Mouse (Mus musculus): ENCODE measurements around the gene Rtel1.

Gene Rtel1

DNA sequence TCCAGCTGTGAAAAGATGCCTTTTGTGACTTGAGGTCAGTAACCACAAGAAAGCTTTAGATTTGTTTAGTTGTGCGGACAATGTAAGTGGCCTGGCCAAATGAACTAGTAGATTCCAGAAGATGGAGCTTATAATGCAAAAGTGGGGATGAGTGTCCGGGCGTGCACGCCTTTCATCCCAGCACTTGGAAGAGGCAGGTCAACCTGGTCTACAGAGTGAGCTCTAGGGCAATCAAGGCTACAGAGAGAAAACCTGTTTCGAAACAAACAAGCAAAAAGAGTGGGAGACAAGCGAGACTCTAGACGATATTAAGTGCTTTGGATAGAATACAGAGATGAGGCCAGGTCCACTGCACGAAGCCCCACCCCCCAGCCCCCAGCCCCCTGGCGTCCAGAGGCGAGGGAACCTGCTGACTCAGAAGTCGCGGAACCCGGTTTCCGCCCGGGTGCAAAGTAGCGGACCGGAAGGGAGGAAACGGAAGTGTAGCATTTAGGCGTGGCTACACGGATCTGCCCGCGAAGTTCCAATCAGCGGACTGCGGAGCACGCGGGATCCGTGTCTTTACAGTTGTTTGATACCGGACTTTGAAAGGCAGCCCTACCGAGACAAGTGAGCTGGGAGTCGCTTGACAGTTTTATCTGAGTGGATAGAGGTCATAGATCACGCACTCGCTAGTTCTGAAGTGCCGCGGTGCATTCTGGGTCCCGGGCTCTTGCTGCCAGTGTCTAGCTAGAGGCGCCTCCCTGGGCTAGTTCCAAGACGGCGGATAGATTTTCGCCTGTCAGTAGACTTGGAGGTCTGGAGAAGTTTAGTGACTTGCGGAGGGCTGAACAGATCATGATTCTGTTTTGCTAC, at the start of gene Rtel1:
TSS of gene Rtel1 (plus strand) at position 492 of the 855 bp plus-strand sequence.
- peak; percentile 69 to 80 for DNase-seq (ENCODE audit: low read depth in 2 of 2, low spot score in 2 of 2)

DNA sequence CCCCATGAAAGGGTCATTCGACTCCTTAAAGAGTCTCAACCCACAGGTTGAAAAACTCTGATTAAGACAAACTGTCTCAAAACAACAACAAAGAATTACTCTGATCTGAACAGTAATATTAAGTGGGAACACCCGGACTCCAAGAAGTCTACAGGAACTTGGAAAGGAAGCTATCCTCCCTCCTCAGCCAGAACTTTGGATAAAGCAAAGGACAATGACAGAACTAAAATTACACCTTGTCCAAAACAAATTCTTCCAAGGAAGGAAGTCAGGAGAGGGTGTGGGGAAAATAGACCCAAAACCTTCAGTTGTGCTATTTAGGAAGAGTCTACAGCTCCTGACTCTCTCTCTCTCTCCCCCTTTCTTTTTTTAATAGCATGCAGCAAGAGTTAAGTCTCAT, 47.4 kb upstream of the Rtel1 start:
- DNase-seq (ENCODE audit: low read depth in 2 of 2, low spot score in 2 of 2) = no peak

DNA sequence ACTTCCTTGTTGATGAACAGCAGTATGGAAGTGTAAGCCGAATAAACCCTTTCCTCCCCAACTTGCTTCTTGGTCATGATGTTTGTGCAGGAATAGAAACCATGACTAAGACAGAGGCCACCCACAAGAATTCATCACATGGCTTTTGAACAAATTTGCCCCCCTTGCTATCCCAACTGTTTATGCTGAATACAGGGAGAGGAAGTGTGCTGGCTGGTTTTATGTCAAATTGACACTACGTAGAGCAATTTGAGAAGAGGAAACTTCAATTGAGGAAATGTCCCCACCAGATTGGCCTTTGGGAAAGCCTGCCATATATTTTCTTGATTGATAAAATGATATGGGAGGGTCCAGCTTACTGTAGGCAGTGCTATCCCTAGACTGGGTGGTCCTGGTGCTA, 45.7 kb upstream of the Rtel1 start:
- no peak for DNase-seq (ENCODE audit: low read depth in 2 of 2, low spot score in 2 of 2)

DNA sequence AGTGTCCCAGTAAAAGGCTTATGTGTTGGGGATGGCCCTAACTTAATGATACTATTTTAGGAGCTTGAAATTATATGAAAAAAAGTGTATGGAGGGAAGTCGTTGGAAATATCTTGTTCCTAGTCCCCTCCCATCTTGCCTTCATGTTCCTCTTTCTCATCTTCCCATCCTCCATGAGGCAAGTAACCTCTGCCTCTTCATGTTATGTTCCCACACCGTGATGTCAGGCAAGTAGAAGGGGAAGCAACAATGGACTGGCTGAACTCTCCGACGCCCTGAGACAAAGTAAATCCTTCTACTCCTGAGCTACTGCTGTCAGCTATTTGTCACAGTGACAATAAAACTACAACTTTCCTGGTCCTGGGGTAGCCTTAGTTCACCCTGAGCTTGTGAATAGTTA, 44.9 kb upstream of the Rtel1 start:
- DNase-seq (ENCODE audit: low read depth in 2 of 2, low spot score in 2 of 2) = no peak

DNA sequence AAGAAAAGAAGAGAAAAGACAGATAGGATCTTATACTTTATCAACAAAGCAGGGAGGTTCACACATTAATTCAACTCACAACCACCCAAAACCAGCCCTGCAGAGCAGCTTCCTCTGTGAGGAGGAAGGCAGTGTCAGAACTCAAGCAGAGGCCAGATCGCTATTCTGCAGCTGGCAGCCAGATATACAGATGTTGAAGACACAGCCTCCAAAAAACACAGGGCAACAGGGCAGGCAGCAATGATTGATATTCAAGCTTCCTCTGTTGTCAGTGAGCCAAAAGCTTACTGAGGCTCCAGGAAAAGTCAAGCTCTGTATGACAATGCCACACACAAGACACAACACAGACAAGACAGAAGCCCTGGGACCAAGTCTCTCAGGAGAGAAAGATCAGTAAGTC, 42.8 kb upstream of the Rtel1 start:
- no peak for DNase-seq (ENCODE audit: low read depth in 2 of 2, low spot score in 2 of 2)

DNA sequence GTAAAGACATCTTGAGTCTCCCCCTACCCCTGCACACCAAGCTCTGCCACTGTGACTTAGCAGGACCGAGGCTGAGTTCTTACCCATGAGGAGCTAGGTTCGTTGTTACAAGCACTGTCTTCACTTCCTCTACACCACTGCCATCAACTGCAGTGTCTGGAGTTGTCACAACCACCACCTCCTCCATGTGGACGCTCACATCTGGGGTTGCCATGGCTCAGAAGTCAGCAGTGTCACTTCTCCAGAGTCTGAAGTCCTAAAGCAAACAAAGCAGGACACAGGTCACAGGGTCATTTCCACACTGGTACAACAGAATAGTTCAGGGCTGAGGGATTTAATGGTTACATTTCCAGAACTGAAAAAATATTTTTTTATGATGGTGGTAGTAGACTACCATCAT, 41.7 kb upstream of the Rtel1 start:
- no peak for DNase-seq (ENCODE audit: low read depth in 2 of 2, low spot score in 2 of 2)

DNA sequence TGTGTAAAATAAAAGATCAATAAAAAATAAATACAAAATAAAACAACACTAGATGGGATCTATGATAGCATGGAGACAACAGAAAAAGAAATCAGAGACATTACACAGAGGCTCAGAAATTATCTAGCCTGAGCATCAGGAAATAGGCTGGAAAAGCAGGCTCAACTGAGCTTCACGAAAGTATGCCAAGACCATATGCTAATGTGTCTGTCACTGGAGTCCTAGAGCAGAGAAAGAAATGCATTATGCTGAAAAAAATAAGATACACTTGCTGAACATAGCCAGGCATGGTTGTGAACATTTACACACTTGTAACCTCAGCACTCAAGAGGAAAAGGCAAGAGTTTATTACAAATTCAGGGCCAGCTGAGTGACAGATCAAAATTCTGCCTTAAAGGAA, 39.6 kb upstream of the Rtel1 start:
- no peak for DNase-seq (ENCODE audit: low read depth in 2 of 2, low spot score in 2 of 2)

DNA sequence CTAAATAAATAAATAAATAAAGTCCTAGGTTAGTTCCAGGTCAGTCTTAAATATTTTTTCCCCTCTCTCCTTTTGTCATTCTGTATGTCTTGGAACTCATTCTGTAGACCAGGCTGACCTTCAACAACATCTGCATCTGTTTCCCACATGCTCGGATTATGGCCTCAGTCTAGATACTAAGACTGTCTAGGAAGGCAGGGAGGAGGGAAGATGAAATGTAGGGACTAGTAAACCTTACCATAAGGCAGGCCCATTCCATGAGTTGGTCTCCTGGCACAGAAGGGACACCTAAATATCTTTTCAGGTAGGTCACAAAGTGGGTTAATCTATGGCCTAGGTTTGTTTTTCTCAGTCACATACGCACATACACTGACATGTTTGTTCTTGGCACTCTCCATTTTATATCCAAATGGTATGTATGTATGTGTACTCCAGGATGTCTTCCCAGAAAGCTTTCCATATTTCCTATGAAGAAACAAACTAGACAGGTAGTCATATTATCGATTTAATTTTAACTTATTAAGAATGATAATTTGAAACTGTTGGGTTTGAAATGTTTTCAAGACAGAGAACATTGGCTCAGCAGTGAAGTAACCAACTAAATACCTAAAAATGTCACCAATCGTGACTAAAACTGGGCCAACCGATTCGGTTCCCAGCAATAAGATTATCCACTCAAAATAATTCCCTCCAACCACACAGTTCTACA, 32.8 kb upstream of the Rtel1 start:
- DNase-seq (ENCODE audit: low read depth in 2 of 2, low spot score in 2 of 2) = no peak

DNA sequence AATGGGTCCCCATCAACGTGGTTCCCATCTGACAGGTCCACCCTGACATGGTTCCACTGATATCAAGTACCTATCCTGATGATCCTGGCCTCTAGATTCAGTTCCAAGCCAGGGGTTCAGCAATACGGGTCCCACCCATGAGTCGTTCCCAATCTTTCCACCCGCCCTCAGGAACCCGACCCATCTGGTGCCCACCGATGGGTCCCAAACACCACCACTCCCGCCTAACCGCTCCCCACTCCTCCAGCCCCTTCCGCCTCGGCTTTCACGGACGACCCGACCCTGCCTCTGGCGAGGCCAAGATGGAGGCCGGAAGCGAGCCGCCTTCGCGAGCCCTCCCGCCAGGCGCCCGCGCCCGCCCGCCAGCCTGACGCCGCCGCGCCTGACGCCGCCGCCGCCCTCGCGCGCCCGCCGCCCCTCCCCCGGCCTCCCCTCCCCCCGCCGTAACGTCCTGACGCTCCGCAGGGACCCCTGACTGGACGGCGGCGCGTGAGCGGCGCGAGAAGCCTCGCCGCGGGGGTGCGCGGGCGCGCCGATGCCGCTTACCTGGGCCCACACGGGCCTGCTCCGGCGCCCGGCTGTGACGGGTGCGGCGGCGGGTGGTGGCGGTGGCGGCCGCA, 32.1 kb upstream of the Rtel1 start:
- DNase-seq (ENCODE audit: low read depth in 2 of 2, low spot score in 2 of 2) = peak; percentile 69 to 71

DNA sequence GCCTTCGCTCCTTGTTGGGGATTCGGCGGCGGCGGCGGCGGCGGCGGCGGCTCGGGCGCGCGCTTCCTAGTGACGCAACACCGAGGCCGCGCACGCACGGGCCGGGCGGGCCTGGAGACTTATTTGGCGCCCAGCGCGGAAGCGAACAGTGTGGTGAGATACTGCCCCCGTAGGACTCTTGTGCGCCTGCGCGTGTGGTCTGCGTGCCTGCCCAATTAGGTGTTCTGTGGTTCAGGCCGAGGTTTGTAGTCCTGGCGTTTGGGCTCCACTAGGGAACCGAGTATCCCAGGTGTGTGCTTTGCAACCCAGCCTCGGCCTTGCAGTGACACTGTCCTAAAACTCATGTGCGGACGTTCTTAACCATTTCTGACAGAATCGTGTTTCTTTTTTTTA, 31.6 kb upstream of the Rtel1 start, which contains the start of gene Gmeb2:
TSS of gene Gmeb2 (minus strand) at position 78 of the 393 bp plus-strand sequence.
- DNase-seq (ENCODE audit: low read depth in 2 of 2, low spot score in 2 of 2) = peak; percentile 90 to 91

DNA sequence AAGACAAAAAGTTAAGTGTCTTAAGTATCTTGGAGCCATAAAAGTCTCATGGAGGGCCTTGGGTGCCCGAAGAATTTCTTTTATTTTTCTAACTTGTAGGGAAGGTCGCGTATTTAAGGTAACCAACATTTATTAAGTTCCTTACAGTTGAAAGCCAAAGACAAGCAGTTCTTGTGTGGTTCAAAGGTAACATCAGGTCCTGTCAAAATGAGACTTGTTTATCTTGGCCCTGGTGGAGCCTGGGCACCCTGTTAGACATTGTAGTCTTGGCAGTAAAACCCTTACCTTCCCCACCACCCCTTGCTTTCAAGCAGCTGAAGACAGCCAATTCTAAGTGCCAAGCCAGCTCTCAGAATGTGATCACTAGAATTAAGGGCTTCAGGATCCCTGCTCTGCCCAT, 30.8 kb upstream of the Rtel1 start:
- no peak for DNase-seq (ENCODE audit: low read depth in 2 of 2, low spot score in 2 of 2)

DNA sequence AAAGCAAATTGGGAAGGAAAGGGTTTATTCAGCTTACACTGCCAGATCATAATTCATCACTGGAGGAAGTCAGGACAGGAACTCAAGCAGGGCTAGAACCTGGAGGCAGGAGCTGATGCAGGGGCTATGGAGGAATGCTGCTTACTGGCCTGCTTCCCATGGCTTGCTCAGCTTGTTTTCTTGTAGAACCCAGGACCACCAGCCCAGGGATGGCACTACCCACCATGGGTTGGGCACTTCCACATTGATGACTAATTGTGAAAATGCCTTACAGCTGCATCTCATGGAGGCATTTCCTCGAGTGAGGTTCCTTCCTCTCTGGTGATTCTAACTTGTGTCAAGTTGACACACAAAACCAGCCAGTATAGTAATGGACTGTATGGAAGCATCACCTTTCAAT, 28.6 kb upstream of the Rtel1 start:
- no peak for DNase-seq (ENCODE audit: low read depth in 2 of 2, low spot score in 2 of 2)

DNA sequence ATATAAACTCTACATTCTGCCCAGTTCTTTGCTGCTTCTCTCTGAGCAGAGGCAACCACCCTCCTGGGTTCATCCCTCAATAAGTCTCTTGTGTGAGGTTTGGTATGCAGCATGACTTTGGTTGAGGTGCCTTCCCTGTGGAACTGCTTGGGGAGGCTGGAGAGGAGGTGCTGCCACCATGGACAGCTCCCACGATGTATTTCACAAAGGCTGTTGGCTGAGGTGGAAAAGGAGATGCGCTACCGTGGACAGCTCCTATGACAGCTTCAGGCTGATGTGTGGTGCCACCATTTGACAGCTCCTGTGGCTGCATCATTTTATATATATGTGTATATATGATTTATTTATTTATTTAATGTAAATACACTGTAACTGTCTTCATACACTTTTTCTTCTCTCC, 17.5 kb upstream of the Rtel1 start:
- DNase-seq (ENCODE audit: low read depth in 2 of 2, low spot score in 2 of 2) = no peak

DNA sequence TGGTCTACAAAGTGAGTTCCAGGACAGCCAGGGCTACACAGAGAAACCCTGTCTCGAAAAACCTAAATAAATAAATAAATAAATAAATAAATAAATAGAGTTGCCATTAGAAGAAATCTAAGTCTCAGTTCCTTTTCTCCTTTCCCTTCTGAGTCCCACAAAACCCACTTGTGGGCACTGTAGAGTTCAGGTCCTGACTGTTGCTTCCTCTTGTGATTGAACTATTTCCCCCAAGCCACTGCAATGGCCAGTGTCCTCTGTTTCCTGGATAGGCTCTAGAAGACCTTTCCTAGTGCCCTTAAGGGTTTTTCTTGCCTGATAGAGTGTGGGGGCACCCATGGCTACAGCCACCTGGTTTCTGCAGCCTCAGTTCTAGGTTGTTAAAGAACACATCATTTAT, 14.6 kb upstream of the Rtel1 start:
- no peak for DNase-seq (ENCODE audit: low read depth in 2 of 2, low spot score in 2 of 2)

DNA sequence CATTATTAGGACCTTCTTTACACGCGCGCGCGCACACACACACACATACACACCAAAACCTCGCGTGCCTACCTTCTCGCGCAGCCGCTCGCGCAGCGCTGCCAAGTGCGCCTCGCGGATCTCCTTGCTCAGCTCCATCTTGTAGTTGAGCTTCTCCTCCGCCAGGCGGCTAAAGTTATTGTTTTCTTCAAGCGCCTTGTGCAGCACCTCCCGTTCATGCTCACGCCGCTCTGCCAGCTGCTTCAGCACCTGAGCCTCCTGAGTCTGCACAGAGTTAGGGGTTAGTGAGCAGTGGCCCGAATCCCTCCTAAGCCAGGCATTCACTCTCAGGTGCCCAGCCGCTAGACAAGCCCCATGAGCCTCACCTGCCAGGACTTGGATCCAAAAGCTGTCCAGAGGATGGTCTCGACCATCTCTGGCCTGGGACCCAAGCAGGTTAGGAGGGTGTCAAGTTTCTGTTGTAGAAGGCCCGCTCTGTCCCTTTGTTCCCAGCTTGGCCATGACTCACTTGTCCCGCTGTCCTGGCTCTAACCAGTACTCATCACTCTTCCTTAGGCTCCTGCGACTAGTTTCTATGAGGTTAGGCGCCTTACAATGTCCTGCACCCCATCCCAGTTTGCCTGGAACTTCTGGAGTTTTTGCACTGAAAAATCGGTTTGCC, 12.3 kb upstream of the Rtel1 start:
- peak; percentile 43 to 51 for DNase-seq (ENCODE audit: low read depth in 2 of 2, low spot score in 2 of 2)

DNA sequence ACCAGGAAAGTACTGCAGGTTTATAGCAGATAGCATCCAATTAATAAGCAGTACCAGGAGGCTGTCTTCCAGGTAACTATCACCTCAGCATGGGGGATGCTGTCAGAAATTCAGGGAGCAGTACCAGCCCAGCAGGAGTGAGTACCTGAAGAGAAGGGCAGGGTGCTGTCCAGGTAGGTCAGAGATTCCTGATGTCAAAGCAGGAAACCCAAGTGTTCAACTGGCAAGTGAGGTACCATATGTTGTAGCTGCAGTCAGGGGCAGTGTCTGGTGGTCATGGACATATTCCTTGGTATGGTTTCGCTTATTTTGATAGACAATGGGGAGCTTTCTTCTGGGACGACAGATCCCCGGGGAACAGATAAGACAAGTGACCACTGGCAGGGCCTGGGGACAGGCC, 7.1 kb upstream of the Rtel1 start:
- DNase-seq (ENCODE audit: low read depth in 2 of 2, low spot score in 2 of 2) = no peak

DNA sequence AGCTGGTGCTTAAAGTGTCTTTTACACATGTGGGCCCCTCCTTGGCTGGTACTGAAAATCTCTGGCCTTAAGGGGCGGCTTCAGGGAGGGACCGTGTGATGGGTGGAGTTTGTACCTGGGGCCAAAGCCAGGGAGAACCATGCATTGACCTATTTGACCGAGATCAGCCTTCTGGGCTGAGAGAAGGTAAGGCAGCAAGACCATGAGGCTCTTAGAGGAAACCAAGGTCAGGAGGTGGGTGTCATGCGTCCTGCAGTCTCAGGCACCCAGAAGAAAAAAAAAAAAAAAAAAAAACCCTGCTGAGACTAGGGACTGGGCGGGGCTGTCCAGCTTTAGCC, 6.6 kb upstream of the Rtel1 start:
- DNase-seq (ENCODE audit: low read depth in 2 of 2, low spot score in 2 of 2) = no peak

DNA sequence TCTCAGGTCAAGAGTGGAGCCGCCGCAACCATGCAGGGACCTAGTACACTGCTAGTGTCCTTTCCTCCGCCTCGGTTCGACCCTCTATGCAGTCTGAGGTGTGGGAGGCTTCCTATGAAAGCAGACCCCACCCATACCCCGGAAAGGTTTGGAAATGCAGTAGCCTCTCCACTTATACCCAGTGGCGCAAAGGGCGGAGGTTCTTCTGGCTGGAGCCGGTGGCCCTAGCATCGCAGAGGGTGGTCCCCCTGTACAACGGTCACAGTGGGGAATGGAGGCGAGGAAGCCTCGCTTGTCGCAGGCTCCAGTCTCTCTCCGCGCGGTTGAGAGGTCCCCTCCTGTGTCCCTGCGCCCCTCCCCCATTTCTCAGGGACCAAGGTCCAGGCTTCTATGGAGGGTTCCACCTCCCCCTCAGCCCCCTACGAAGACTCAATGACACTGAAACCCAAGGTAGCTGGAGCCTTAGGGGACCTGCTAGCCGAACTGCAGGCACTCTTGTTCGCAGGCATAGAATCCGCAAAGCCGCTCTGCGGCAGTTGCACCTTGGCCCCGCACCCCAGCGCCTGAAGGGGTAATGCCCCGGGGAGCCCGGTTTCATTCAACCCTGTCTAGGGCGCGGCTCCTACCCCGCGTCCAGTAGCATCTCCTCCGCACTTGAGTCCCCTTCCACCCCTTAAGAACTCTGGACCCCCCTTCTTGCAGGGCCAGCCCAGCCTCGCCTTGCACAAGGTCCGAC, 6.0 kb upstream of the Rtel1 start:
- no peak for DNase-seq (ENCODE audit: low read depth in 2 of 2, low spot score in 2 of 2)

DNA sequence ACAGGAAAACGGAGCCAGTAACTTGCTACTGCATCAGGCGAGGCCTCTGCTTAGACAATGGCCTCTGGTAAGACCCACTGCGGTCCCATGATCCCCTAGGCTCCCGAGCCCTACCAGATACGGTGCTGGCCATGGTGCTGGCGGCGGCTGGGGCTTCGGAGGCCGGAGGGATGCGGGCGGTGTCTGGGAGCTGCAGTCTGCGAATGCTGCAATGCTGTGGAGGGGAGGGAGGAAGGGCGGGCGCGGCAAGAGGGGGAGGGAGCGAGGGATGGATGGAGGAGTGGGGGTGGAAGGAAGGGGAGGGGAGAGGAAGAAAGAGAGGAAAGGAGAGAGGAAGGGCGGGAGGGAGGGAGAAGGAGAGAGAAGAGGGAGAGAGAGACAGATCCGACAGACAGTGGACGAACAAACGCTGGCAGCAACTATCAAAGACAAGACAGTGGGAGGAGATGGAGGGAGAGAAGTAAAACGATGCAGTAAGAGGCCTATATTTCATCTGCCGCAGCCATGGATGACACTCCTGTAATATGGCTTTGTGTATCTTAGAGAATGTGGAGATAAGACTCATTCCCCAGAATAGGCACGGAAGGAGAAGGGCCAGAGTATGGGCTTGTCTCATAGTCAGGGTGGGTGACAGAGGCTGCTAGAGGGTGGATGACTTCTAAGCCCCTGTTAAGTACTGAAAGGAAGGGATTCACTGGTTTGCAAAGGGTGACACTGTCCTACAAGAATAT, 5.3 kb upstream of the Rtel1 start, which contains the start of gene Stmn3:
TSS of gene Stmn3 (minus strand) at position 421 of the 731 bp plus-strand sequence.
- DNase-seq (ENCODE audit: low read depth in 2 of 2, low spot score in 2 of 2) = no peak

DNA sequence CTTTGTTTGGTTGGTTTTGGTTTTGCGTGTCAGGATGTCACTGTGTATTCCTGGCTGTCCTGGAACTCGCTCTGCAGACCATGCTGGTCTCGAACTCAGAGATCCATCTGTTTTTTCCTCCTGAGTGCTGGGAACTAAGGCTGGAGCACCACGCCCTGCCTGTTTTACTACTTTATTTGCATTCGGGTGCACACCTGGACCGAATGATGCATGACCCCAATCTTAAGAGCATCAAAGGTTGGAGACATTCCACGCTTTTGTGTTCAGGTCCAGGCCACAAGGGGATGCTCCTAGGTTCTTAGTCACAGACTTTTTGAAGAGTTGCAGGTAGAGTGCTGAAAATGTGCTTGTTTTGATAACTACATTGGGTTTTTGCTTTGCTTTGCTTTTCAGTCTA, 562 bp downstream of the Rtel1 start:
- no peak for DNase-seq (ENCODE audit: low read depth in 2 of 2, low spot score in 2 of 2)

Measured in CD8-positive naive resting alpha-beta T cell, adult 2 months (primary cell).